Mouse (Mus musculus) bone marrow macrophage, adult 2 months (primary cell): ENCODE measurements around the gene Kcna10. TPM values are rescaled to one million over a fixed set of nuclear protein-coding genes. Genes with fewer than 3 reads are reported as not detected.

Experiments used
- H3K27ac ChIP-seq: 2 replicates; pipeline ENCODE4 v1.5.1; 2012; ENCODE audit warnings: low read depth, low read length; ENCODE audit not compliant: insufficient read depth
- H3K4me1 ChIP-seq: 2 replicates; pipeline ENCODE4 v1.6.1; 2012; ENCODE audit warnings: low read length; ENCODE audit not compliant: control insufficient read depth, insufficient read depth
- H3K4me3 ChIP-seq: 2 replicates; pipeline ENCODE4 v1.5.1; 2012; ENCODE audit warnings: mild to moderate bottlenecking, low read length, moderate library complexity; ENCODE audit not compliant: insufficient read depth
- CTCF ChIP-seq: IDR thresholded peaks from 2 replicates; pipeline ENCODE4 v1.5.1; 2012; ENCODE audit warnings: low read depth, mild to moderate bottlenecking, low read length, moderate library complexity
- POLR2A ChIP-seq: IDR thresholded peaks from 2 replicates; pipeline ENCODE4 v1.6.1; 2012; ENCODE audit warnings: mild to moderate bottlenecking, low read depth, low read length, borderline replicate concordance
- polyA plus RNA-seq: library from polyadenylated mRNA; stranded (reverse); fragments of >200 nt; gene quantifications from 2 replicates; pipeline ENCODE4 v1.2.4, GENCODE M21; 2012; ENCODE audit not compliant: missing spikeins, insufficient read depth, insufficient read length

Kcna10 gene
- polyA plus RNA-seq, 1 experiment = not detected

GRCm38 (mm10) chr3:107217101-107217480 lies 34.2 kb downstream of the Kcna10 start:
- TF ChIP-seq POLR2A (no peak), CTCF (no peak)
- no peaks in the 10 kb centered on the region for H3K4me1 ChIP-seq

GRCm38 (mm10) chr3:107218572-107218971 lies 35.7 kb downstream of the Kcna10 start:
- TF ChIP-seq CTCF (no peak), POLR2A (no peak)
- Histone ChIP-seq H3K27ac (no peak overlapping the region), H3K4me1 (no peaks in the 10 kb centered on the region), H3K4me3 (no peak overlapping the region)

More at GRCm38 (mm10) chr3:107217101-107217480, 34.2 kb downstream of the Kcna10 start:
- Histone ChIP-seq H3K4me3 (no peak overlapping the region), H3K27ac (no peak overlapping the region)

- no peak within 1 kb of the TSS for H3K4me3 ChIP-seq
- no peak within 1 kb of the TSS for H3K27ac ChIP-seq
- H3K4me1 ChIP-seq = no peaks in the 10 kb centered on the region
- TF ChIP-seq CTCF (no peak), POLR2A (no peak)
Observed at GRCm38 (mm10) chr3:107221608-107222007, 38.8 kb downstream of the Kcna10 start, which contains the start of gene Cym. Gene Cym (minus strand): TSS chr3:107221732.

DNA sequence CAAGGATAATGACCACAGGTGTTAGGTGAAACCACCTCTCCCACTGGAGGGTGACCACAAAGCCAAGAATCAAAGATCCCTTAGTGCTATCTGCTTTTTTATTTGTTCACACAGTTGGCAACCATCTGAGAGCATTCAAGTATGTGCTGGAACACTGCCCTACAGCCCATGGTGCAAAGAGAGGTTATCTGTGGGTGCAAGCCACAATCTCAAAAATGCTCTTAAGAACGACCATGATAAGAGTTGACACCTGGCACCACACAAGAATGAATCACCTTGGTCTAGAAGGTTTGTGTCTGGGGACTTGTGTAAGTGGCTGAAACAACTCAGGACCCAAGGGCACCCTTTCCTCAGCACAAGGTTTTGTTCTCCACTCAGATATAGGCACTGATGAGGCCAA lies 40.4 kb downstream of the Kcna10 start:
- TF ChIP-seq POLR2A = no peak
- TF ChIP-seq CTCF = no peak
- H3K27ac ChIP-seq = no peak overlapping the region
- no peaks in the 10 kb centered on the region for H3K4me1 ChIP-seq
- H3K4me3 ChIP-seq = no peak overlapping the region

DNA sequence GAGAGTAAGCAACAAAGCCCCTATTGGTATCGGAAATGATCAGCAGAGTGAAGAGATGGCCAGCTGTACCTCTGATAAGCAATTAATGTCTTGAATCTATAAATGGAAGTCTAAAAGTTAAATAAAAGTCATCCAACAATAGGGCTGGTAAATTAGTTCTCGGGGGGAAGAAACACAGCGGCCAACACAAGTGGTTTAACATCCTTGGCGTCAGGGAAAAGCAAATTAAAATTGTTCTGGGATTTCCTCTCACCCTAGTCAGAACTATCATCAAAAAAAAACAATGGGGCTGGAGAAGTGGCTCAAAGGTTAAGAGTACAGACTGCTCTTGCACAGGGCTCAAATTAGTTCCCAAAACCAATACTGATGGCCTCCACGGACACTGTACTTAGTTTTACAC lies 43.0 kb downstream of the Kcna10 start:
- no peaks in the 10 kb centered on the region for H3K4me1 ChIP-seq
- H3K4me3 ChIP-seq = no peak overlapping the region
- TF ChIP-seq CTCF = no peak
- no peak for TF ChIP-seq POLR2A
- no peak overlapping the region for H3K27ac ChIP-seq

GRCm38 (mm10) chr3:107229221-107229620 lies 46.4 kb downstream of the Kcna10 start:
- TF ChIP-seq CTCF (no peak), POLR2A (no peak)
- H3K4me3 ChIP-seq = no peak overlapping the region
- H3K4me1 ChIP-seq = no peaks in the 10 kb centered on the region
- no peak overlapping the region for H3K27ac ChIP-seq

GRCm38 (mm10) chr3:107229822-107230221 lies 47.0 kb downstream of the Kcna10 start:
- Histone ChIP-seq H3K4me3 (no peak overlapping the region), H3K4me1 (no peaks in the 10 kb centered on the region), H3K27ac (no peak overlapping the region)
- TF ChIP-seq POLR2A (no peak), CTCF (no peak)

DNA sequence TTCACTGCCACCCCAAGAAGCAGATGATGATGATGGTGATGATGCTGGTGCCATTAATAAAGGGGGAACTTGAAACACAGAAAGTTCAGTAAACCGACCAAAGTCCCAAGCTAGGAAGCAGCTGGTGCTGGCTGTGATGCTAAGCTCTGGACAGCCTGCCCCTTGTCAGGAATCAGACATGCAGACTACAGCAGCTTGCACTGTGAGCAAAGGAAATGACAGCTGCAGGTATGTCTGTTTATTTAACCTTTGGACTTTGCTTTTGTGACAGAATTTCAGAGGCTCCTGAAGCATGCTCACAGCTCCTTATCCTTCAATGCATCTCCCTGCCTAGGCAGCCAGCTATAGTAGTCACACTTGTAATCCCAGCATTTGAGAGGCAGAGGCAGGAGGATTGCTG lies 47.7 kb downstream of the Kcna10 start, which contains the start of gene A630076J17Rik:
TSS of gene A630076J17Rik (plus strand) at position 88 of the 400 bp plus-strand sequence.
- Histone ChIP-seq H3K4me3 (no peak within 1 kb of the TSS), H3K4me1 (no peaks in the 10 kb centered on the region), H3K27ac (no peak within 1 kb of the TSS)
- TF ChIP-seq CTCF (no peak), POLR2A (no peak)

GRCm38 (mm10) chr3:107231202-107231601 lies 48.3 kb downstream of the Kcna10 start:
- H3K4me3 ChIP-seq = no peak overlapping the region
- H3K27ac ChIP-seq = no peak overlapping the region
- H3K4me1 ChIP-seq = no peaks in the 10 kb centered on the region
- no peak for TF ChIP-seq CTCF
- no peak for TF ChIP-seq POLR2A

GRCm38 (mm10) chr3:107233351-107233813 lies 50.5 kb downstream of the Kcna10 start:
- Histone ChIP-seq H3K27ac (no peak overlapping the region), H3K4me1 (no peaks in the 10 kb centered on the region), H3K4me3 (no peak overlapping the region)
- TF ChIP-seq POLR2A = no peak
- TF ChIP-seq CTCF = no peak

DNA sequence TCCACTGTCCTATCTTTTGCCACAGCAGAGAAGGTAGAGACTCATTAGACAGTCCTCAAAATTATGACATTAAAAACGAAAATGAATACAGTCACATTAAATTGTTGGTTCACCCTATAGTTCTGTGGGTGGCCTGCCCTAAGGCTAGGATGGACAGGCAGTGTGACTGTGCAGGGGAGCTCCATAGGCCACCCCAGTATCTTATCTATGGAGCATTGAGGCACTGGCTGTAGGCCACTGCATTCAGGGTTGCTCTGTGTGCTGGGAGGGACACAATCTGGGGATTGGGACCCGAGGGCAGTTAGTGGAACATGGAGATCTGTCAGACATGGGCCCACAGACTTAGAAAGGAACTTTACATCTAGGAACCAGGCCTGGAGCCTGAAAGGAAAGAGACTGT lies 51.1 kb downstream of the Kcna10 start:
- H3K4me3 ChIP-seq = no peak overlapping the region
- H3K27ac ChIP-seq = no peak overlapping the region
- no peaks in the 10 kb centered on the region for H3K4me1 ChIP-seq
- TF ChIP-seq POLR2A = no peak
- no peak for TF ChIP-seq CTCF
